Mouse (Mus musculus) WW6 (cell line): ENCODE results near the gene Mipep.

Experiments used
- DNase-seq: peaks from one replicate; pipeline ENCODE4 v3.0.0-alpha.2; 2013; ENCODE audit warnings: low read depth, low spot score

The Mipep gene

DNA sequence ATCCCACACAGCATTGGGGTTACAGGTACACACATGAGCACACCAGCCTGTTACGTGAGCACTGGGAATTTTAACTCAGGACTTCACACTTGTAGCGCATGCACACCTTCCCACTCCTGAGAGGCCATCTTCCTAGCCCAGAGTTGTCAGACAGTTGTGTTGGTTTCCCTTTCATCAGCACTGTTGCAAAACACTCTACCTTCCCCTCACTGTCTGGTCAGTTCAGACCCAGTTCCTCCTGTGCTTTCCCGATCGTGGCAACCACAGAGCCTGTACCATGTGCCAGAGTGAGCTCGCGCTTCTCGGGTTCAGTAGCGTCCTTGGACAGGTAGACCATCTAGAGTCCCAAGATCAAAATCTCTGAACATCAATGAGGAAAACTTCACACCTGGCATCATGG lies 27.1 kb upstream of the Mipep start:
- no peak for DNase-seq

DNA sequence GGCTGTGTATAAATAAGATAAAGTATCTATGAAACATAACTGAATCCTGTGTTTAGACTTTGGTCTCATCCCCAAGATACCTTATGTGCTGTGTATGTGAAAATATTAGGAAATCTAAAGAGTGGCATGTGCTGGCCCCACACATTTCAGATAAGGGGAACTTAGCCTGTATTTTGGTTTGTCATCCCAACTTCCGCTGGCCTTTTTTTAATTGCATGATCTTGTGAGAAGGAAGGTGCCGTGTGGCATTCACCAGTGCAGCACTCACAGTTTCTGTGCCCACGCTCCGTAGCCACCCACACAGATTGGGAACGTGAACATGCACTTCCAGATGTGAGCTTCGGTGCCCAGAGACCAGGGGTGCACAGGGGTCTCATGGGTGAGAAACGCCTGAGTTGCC lies 26.7 kb upstream of the Mipep start:
- no peak for DNase-seq

DNA sequence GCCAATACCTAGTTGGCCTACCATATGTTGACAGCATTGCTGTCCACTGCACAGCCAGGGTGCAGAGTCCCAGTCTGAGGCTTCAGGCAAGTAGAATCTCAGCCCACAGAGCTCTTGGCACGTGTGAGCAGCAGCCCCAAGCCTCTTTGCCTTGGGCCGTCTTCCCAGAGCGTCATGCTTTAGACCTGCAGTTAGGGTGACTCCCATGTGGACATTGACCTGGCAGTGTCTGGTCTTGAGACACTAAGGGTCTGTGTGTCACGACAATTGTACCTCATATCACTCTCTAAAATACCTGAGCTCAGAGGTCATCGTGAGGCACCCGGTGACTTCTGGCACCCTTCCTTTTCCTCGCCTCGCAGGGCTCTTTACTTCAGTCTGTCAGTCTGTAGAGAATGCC lies 25.3 kb upstream of the Mipep start:
- DNase-seq, result no peak

GRCm38 (mm10) chr14:60761801-60762200 lies 22.6 kb upstream of the Mipep start:
- DNase-seq, result no peak

DNA sequence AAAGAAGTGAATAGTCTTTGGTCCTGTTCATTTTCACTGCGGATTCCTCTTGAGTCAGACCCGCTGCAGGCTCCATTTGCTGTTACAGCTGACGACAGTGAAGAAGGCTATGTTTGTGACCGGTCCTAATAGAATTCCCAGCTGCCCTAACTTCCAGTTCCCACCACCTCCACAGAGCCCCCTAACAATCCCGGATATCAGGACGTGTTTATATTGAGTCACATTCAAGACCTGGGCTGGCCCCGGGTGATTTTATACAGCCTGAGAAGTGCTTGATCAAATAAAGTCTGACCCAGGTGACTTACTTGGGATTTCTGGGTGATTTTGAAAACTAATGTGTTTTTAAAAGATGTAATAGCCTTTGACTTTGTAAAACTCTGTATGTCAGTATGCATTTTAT lies 21.6 kb upstream of the Mipep start:
- no peak for DNase-seq

DNA sequence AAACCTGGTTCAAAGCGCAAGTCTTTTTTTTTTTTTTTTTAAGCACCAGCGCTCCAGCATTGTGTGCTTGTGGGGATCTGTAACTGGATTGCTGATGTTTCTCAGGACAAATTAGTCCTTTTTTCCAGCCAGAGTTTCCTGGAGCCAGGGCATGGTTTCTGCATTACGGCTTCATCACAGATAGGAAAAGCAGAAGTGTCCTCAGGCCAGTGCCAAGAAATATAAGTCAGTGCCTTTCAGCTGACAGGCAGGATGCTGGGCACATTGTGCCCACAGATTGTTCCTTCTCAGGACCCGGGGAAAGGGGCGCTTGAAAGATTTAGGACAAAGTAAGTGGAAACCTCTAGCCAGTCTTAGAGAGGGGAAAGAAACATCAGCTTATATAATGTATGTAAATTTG lies 20.6 kb upstream of the Mipep start:
- DNase-seq, result no peak

GRCm38 (mm10) chr14:60764526-60764925 lies 19.8 kb upstream of the Mipep start:
- DNase-seq, result no peak

- no peak for DNase-seq
These were observed 19.3 kb upstream of the Mipep start for GRCm38 (mm10) chr14:60765025-60765424.

GRCm38 (mm10) chr14:60767884-60768283 lies 16.5 kb upstream of the Mipep start, which contains the start of gene C1qtnf9:
TSS of gene C1qtnf9 (plus strand) at chr14:60768134.
- no peak for DNase-seq

- no peak for DNase-seq
These were observed 15.0 kb upstream of the Mipep start for GRCm38 (mm10) chr14:60769340-60769739.

DNA sequence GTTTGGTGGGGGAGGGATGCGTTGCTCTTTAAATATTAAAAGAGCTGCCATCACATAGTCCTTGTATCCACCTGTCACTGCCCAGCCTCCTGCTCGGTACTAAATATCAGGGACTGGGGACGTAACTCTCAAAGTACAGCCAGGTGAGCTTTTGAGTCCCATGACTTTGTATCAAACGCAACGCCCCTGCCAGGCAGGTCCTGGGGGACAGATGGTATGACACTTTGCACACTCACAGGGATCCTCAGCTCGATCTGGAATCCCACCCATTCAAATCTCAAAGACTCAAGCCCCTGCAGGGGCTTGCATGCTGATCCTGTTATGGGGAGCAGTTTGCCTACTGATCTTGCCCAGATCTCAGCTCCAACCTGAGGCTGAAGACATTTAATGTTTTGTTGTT lies 13.8 kb upstream of the Mipep start:
- DNase-seq, result no peak

GRCm38 (mm10) chr14:60771057-60771456 lies 13.3 kb upstream of the Mipep start:
- DNase-seq, result no peak

GRCm38 (mm10) chr14:60773476-60773875 lies 10.9 kb upstream of the Mipep start:
- no peak for DNase-seq

DNA sequence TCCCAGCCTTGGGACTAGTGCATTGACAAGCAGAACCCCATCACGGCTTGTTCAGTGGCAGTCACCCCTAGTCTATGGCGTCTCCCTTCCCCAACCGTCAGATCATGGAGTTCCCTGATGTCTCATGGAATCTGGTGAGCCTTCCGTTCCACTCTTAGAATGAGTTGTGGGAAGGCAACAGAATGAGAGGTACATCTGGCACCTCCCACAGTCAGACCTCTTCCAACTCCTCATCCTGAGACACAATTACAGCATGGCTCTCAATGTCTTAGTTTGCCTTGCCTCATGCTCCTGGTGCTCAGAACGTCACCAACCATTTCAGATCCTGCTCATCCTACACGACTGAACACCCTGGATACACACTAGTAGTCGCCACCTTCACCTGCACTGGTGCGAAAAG lies 7.9 kb upstream of the Mipep start:
- no peak for DNase-seq

DNA sequence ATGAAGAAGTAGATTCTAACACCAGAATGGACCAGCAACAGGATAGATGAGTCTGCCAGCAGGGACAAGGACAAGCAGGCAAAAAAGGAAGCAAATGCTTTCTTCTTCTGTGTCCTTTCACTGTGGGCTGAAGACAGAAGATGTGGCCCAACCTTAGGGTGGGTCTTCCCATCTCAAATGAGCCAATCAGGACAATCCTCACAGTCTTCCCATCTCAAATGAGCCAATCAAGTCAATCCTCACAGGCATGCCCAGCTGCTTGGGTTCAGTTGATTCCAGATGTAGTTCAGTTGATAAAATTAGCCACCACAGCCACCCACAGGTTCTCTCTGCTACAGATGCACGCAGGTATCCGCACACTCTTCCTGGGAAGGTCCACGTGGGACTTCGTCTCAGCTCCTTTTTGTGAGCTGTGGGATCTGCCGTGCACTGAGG lies 6.9 kb upstream of the Mipep start:
- DNase-seq, result no peak

DNA sequence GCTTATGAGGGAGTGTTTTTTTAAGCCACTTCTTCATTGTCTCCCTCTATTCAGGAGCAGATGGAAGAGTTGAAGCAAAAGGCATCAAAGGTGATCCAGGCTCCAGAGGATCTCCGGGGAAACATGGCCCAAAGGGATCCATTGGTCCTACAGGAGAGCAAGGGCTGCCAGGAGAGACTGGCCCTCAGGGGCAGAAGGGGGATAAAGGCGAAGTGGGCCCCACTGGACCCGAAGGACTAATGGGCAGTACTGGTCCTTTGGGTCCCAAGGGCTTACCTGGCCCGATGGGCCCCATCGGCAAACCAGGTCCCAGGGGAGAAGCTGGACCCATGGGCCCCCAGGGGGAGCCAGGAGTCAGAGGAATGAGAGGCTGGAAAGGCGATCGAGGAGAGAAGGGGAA lies 5.2 kb upstream of the Mipep start:
- no peak for DNase-seq

DNA sequence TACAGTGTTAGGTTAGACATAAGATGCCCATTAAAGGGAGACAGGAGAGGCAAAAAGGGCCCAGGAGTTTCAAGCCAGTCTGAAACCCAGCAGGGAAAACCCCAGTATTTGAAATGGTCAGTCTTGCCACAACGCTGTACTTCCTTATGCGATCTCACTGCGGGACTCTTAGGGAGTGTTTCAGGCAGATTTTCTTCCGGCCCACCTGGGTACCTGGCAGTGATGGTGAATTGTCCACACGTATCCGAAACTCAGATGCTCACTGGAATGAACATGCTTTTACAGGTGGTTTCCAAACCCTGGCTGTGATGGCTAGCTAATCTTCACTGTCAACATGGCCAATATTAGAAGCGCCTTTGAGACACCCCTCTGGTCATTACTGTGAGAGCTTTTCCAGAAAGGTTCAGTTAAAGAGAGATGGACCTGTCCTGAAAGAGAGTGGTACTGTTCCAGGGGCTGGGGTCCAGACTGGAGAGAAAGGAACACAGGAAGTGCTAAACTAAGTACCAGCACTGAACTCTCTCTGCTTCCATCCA lies 2.2 kb upstream of the Mipep start:
- DNase-seq, result no peak

GRCm38 (mm10) chr14:60783196-60783595 lies 1.2 kb upstream of the Mipep start:
- DNase-seq, result no peak

GRCm38 (mm10) chr14:60790103-60790502 lies 5.7 kb downstream of the Mipep start:
- no peak for DNase-seq

DNA sequence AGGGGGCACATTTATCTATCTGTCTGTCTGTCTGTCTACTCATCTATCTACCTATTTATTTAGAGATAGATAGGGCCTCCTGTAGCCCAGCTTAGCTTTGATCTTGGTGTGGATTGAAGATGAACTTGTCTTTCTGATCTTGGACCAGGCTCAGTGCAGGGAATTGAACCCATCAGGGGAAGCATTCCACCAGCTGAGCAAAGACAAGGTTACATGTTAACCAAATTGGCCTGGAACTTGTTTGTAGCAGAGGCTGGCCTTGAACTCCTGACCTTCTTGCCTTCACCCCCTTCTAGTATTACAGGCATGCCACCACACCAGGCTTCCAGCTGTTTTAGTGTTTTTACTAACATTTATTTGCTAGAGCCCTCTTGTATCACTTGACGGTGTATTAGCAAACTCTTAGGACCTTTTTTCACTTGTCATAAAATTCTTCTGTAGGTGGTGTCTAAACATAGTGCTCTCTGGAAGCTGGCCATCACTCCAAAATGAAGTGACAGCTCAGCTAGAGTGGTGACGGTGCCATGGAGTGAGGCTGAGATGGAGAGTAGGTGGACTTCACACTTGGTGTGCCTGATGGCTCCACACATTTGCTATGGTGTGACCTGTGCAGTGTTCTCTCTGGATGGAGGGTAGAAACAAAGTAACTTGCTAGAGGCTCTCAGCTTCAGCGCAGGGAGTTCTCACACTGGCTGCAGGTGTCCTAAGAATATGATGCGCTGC lies 12.4 kb downstream of the Mipep start:
- DNase-seq, result no peak

GRCm38 (mm10) chr14:60797596-60797995 lies 13.2 kb downstream of the Mipep start:
- no peak for DNase-seq

GRCm38 (mm10) chr14:60798721-60799120 lies 14.3 kb downstream of the Mipep start:
- DNase-seq, result no peak
